Mouse (Mus musculus): ENCODE data around the gene Cdca7. TPM values are rescaled to one million over a fixed set of nuclear protein-coding genes. Genes with fewer than 3 reads are reported as not detected.

The Cdca7 gene
- polyA plus RNA-seq (2014; fragmentation: Nextera tagmentation; extraction: Ambion mirVana): 151 and 157 TPM in 2 replicates

GRCm38 (mm10) chr2:72475797-72476485, at the start of gene Cdca7:
TSS of gene Cdca7 (plus strand) at chr2:72476159.
- Histone ChIP-seq H3K27ac (ENCODE audit: low read length) (peak within 1 kb of the TSS; percentile 95), H3K9me3 (ENCODE audit: control insufficient read depth, low read depth, low read length) (no peaks in the 10 kb centered on the region), H3K9ac (replicated peaks; ENCODE audit: low read depth, low read length) (peak within 1 kb of the TSS; percentile 90), H3K27me3 (ENCODE audit: control insufficient read depth, insufficient read depth, low read length) (no peaks in the 10 kb centered on the region), H3K4me1 (ENCODE audit: control insufficient read depth, insufficient read depth, low read length) (peaks cover 27% of the 10 kb centered on the region), H3K4me3 (ENCODE audit: low read depth, low read length) (peak within 1 kb of the TSS; percentile 63), H3K36me3 (ENCODE audit: control insufficient read depth, insufficient read depth, low read length) (peaks cover 13% of the 10 kb centered on the region), H3K4me2 (replicated peaks; ENCODE audit: low read depth, low read length) (peak within 1 kb of the TSS; percentile 89)
- peak; percentile 89 for ATAC-seq (ENCODE audit: insufficient number of reproducible peaks, insufficient read depth, low FRiP score, low read depth)
- under 1% methylated on average over 58 of the region's 58 CpGs for WGBS

- H3K9me3 ChIP-seq (ENCODE audit: control insufficient read depth, low read depth, low read length): no peaks in the 10 kb centered on the region
- 44% methylated on average over 8 of the region's 8 CpGs for WGBS
- H3K9ac ChIP-seq (replicated peaks; ENCODE audit: low read depth, low read length): no peak overlapping the region
- no peaks in the 10 kb centered on the region for H3K27me3 ChIP-seq (ENCODE audit: control insufficient read depth, insufficient read depth, low read length)
- H3K27ac ChIP-seq (ENCODE audit: low read length): no peak overlapping the region
- no peaks in the 10 kb centered on the region for H3K4me1 ChIP-seq (ENCODE audit: control insufficient read depth, insufficient read depth, low read length)
- no peaks in the 10 kb centered on the region for H3K36me3 ChIP-seq (ENCODE audit: control insufficient read depth, insufficient read depth, low read length)
- no peak for ATAC-seq (ENCODE audit: insufficient number of reproducible peaks, insufficient read depth, low FRiP score, low read depth)
- no peak overlapping the region for H3K4me3 ChIP-seq (ENCODE audit: low read depth, low read length)
- H3K4me2 ChIP-seq (replicated peaks; ENCODE audit: low read depth, low read length): no peak overlapping the region
Measured at GRCm38 (mm10) chr2:72426776-72427175, 49.2 kb upstream of the Cdca7 start.

GRCm38 (mm10) chr2:72427288-72427687, 48.7 kb upstream of the Cdca7 start:
- H3K9me3 ChIP-seq (ENCODE audit: control insufficient read depth, low read depth, low read length): no peaks in the 10 kb centered on the region

GRCm38 (mm10) chr2:72438941-72439533, 36.9 kb upstream of the Cdca7 start:
- 68% methylated on average over 8 of the region's 8 CpGs for WGBS
- no peak overlapping the region for H3K9ac ChIP-seq (replicated peaks; ENCODE audit: low read depth, low read length)
- no peaks in the 10 kb centered on the region for H3K4me1 ChIP-seq (ENCODE audit: control insufficient read depth, insufficient read depth, low read length)
- no peak for ATAC-seq (ENCODE audit: insufficient number of reproducible peaks, insufficient read depth, low FRiP score, low read depth)
- H3K4me3 ChIP-seq (ENCODE audit: low read depth, low read length): no peak overlapping the region
- H3K27ac ChIP-seq (ENCODE audit: low read length): no peak overlapping the region
- H3K36me3 ChIP-seq (ENCODE audit: control insufficient read depth, insufficient read depth, low read length): peaks cover 3% of the 10 kb centered on the region; the same call in 1 of the 2 replicates
- no peaks in the 10 kb centered on the region for H3K27me3 ChIP-seq (ENCODE audit: control insufficient read depth, insufficient read depth, low read length)
- no peak overlapping the region for H3K4me2 ChIP-seq (replicated peaks; ENCODE audit: low read depth, low read length)
- no peaks in the 10 kb centered on the region for H3K9me3 ChIP-seq (ENCODE audit: control insufficient read depth, low read depth, low read length)

More at GRCm38 (mm10) chr2:72427288-72427687, 48.7 kb upstream of the Cdca7 start:
- no peaks in the 10 kb centered on the region for H3K4me1 ChIP-seq (ENCODE audit: control insufficient read depth, insufficient read depth, low read length)
- WGBS: 59% methylated on average over 11 of the region's 11 CpGs
- no peak overlapping the region for H3K4me2 ChIP-seq (replicated peaks; ENCODE audit: low read depth, low read length)
- no peak overlapping the region for H3K9ac ChIP-seq (replicated peaks; ENCODE audit: low read depth, low read length)
- no peak overlapping the region for H3K27ac ChIP-seq (ENCODE audit: low read length)
- no peak overlapping the region for H3K4me3 ChIP-seq (ENCODE audit: low read depth, low read length)
- H3K27me3 ChIP-seq (ENCODE audit: control insufficient read depth, insufficient read depth, low read length): no peaks in the 10 kb centered on the region
- ATAC-seq (ENCODE audit: insufficient number of reproducible peaks, insufficient read depth, low FRiP score, low read depth): no peak
- no peaks in the 10 kb centered on the region for H3K36me3 ChIP-seq (ENCODE audit: control insufficient read depth, insufficient read depth, low read length)

- no peaks in the 10 kb centered on the region for H3K4me1 ChIP-seq (ENCODE audit: control insufficient read depth, insufficient read depth, low read length)
- H3K36me3 ChIP-seq (ENCODE audit: control insufficient read depth, insufficient read depth, low read length): peaks cover 3% of the 10 kb centered on the region; the same call in 1 of the 2 replicates
- no peaks in the 10 kb centered on the region for H3K9me3 ChIP-seq (ENCODE audit: control insufficient read depth, low read depth, low read length)
- H3K27me3 ChIP-seq (ENCODE audit: control insufficient read depth, insufficient read depth, low read length): no peaks in the 10 kb centered on the region
- no peak overlapping the region for H3K4me2 ChIP-seq (replicated peaks; ENCODE audit: low read depth, low read length)
- WGBS: 90% methylated on average over 9 of the region's 9 CpGs
- no peak overlapping the region for H3K27ac ChIP-seq (ENCODE audit: low read length)
- ATAC-seq (ENCODE audit: insufficient number of reproducible peaks, insufficient read depth, low FRiP score, low read depth): no peak
- no peak overlapping the region for H3K9ac ChIP-seq (replicated peaks; ENCODE audit: low read depth, low read length)
- no peak overlapping the region for H3K4me3 ChIP-seq (ENCODE audit: low read depth, low read length)
Measured at GRCm38 (mm10) chr2:72441010-72441409, 34.9 kb upstream of the Cdca7 start.

- Histone ChIP-seq H3K9me3 (ENCODE audit: control insufficient read depth, low read depth, low read length) (no peaks in the 10 kb centered on the region), H3K4me3 (ENCODE audit: low read depth, low read length) (no peak overlapping the region), H3K27me3 (ENCODE audit: control insufficient read depth, insufficient read depth, low read length) (no peaks in the 10 kb centered on the region), H3K4me1 (ENCODE audit: control insufficient read depth, insufficient read depth, low read length) (no peaks in the 10 kb centered on the region), H3K27ac (ENCODE audit: low read length) (no peak overlapping the region), H3K9ac (replicated peaks; ENCODE audit: low read depth, low read length) (no peak overlapping the region), H3K4me2 (replicated peaks; ENCODE audit: low read depth, low read length) (no peak overlapping the region), H3K36me3 (ENCODE audit: control insufficient read depth, insufficient read depth, low read length) (peaks cover 3% of the 10 kb centered on the region; the same call in 1 of the 2 replicates)
- WGBS: 83% methylated on average over 6 of the region's 6 CpGs
- ATAC-seq (ENCODE audit: insufficient number of reproducible peaks, insufficient read depth, low FRiP score, low read depth): no peak
Measured at GRCm38 (mm10) chr2:72442825-72443224, 33.1 kb upstream of the Cdca7 start.

GRCm38 (mm10) chr2:72443960-72444359, 32.0 kb upstream of the Cdca7 start:
- no peaks in the 10 kb centered on the region for H3K4me1 ChIP-seq (ENCODE audit: control insufficient read depth, insufficient read depth, low read length)
- ATAC-seq (ENCODE audit: insufficient number of reproducible peaks, insufficient read depth, low FRiP score, low read depth): no peak
- H3K9ac ChIP-seq (replicated peaks; ENCODE audit: low read depth, low read length): no peak overlapping the region
- no peak overlapping the region for H3K27ac ChIP-seq (ENCODE audit: low read length)
- no peaks in the 10 kb centered on the region for H3K9me3 ChIP-seq (ENCODE audit: control insufficient read depth, low read depth, low read length)
- H3K36me3 ChIP-seq (ENCODE audit: control insufficient read depth, insufficient read depth, low read length): no peaks in the 10 kb centered on the region; the same call in 1 of the 2 replicates
- no peaks in the 10 kb centered on the region for H3K27me3 ChIP-seq (ENCODE audit: control insufficient read depth, insufficient read depth, low read length)
- WGBS: 80% methylated on average over 3 of the region's 3 CpGs
- H3K4me3 ChIP-seq (ENCODE audit: low read depth, low read length): no peak overlapping the region
- H3K4me2 ChIP-seq (replicated peaks; ENCODE audit: low read depth, low read length): no peak overlapping the region

- Histone ChIP-seq H3K27ac (ENCODE audit: low read length) (no peak overlapping the region), H3K4me3 (ENCODE audit: low read depth, low read length) (no peak overlapping the region), H3K27me3 (ENCODE audit: control insufficient read depth, insufficient read depth, low read length) (no peaks in the 10 kb centered on the region), H3K4me2 (replicated peaks; ENCODE audit: low read depth, low read length) (no peak overlapping the region), H3K9me3 (ENCODE audit: control insufficient read depth, low read depth, low read length) (no peaks in the 10 kb centered on the region), H3K36me3 (ENCODE audit: control insufficient read depth, insufficient read depth, low read length) (no peaks in the 10 kb centered on the region; the same call in 1 of the 2 replicates), H3K4me1 (ENCODE audit: control insufficient read depth, insufficient read depth, low read length) (no peaks in the 10 kb centered on the region), H3K9ac (replicated peaks; ENCODE audit: low read depth, low read length) (no peak overlapping the region)
- no peak for ATAC-seq (ENCODE audit: insufficient number of reproducible peaks, insufficient read depth, low FRiP score, low read depth)
- WGBS: 91% methylated on average over 3 of the region's 3 CpGs
Measured at GRCm38 (mm10) chr2:72446106-72446505, 29.9 kb upstream of the Cdca7 start.
